Mouse (Mus musculus) liver, postnatal 0 days (tissue): ENCODE measurements around the gene Dars2. TPM values are rescaled to one million over a fixed set of nuclear protein-coding genes. Genes with fewer than 3 reads are reported as not detected.

Source experiments
- ATAC-seq: fragments of 200-750 bp; cut with Nextera tagmentation; 2 replicates; pipeline ENCODE4 v1.8.0; 2017; ENCODE audit warnings: mild to moderate bottlenecking, moderate library complexity
- DNase-seq: peaks from one replicate; pipeline ENCODE4 v3.0.0-alpha.2; 2016
- H3K27ac ChIP-seq: fragments of 300-500 bp; sonication (generic); 2 replicates; pipeline ENCODE4 v1.5.1; 2014; ENCODE audit warnings: antibody characterized with exemption, moderate library complexity, mild to moderate bottlenecking, low read depth
- H3K27me3 ChIP-seq: fragments of 300-500 bp; sonication (generic); 2 replicates; pipeline ENCODE4 v1.6.1; 2014; ENCODE audit warnings: low read length, control low read depth, mixed read lengths; ENCODE audit not compliant: insufficient read depth
- H3K36me3 ChIP-seq: fragments of 300-500 bp; sonication (generic); replicated peaks from 2 replicates; pipeline ENCODE4 v1.6.1; 2014; ENCODE audit warnings: mild to moderate bottlenecking, control low read depth, low read length, moderate library complexity, mixed read lengths; ENCODE audit not compliant: insufficient read depth
- H3K4me1 ChIP-seq: fragments of 300-500 bp; sonication (generic); 2 replicates; pipeline ENCODE4 v1.6.1; 2014; ENCODE audit warnings: antibody characterized with exemption, mild to moderate bottlenecking, control low read depth; ENCODE audit not compliant: insufficient read depth
- H3K4me2 ChIP-seq: fragments of 300-500 bp; sonication (generic); 2 replicates; pipeline ENCODE4 v1.6.1; 2014; ENCODE audit warnings: low read depth, mild to moderate bottlenecking, low read length, moderate library complexity, mixed read lengths
- H3K4me3 ChIP-seq: fragments of 300-500 bp; sonication (generic); 2 replicates; pipeline ENCODE4 v1.5.1; 2014; ENCODE audit warnings: low read depth, low read length
- H3K9ac ChIP-seq: fragments of 300-500 bp; sonication (generic); replicated peaks from 2 replicates; pipeline ENCODE4 v1.6.1; 2014; ENCODE audit warnings: mild to moderate bottlenecking, moderate library complexity
- H3K9me3 ChIP-seq: fragments of 300-500 bp; sonication (generic); 2 replicates; pipeline ENCODE4 v1.6.1; 2016; ENCODE audit warnings: mild to moderate bottlenecking, control low read depth, low read length, mixed read lengths
- CTCF ChIP-seq: sonication (generic); IDR thresholded peaks from 2 replicates; pipeline ENCODE4 v1.5.1; 2016; ENCODE audit warnings: antibody characterized with exemption, low read depth
- EP300 ChIP-seq: IDR thresholded peaks from 2 replicates; pipeline ENCODE4 v1.6.1; 2016; ENCODE audit warnings: antibody characterized with exemption, low read depth, mild to moderate bottlenecking
- WGBS: fragments of 180-500 bp; shearing (Covaris S2); extraction: QIAGEN DNeasy Blood & Tissue Kit; methylation state at CpG from one replicate; pipeline ENCODE4 v1.1.7; 2014; ENCODE audit not compliant: insufficient replicate concordance; 5-methylcytosine and 5-hydroxymethylcytosine counted together
- polyA plus RNA-seq: library from polyadenylated mRNA; unstranded; fragments of >200 nt; fragmentation: Nextera tagmentation; extraction: Ambion mirVana; gene quantifications from 2 replicates; pipeline ENCODE4 v1.2.1, GENCODE M21; 2015

Dars2 gene
- polyA plus RNA-seq, 1 experiment from 2014 or later, result 16.2 TPM

DNA sequence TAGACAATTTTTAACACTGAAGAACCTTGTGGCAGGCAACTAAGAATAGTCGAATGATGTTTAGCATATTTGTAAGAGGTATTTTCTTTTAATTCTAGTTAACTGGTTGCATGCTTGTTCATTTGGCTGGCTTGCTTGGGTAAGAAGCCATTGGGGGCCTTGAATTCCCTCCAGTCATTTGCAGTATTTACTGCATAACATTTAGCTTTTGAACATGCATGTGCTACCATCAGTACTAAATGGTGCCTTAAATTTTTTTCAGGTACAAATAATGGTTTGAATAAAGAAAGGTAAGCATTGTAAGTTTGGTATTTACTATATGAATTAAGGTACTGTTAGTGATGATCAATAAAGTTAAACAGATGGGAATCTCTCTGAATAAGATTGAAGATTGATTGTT is 33.4 kb downstream of the Dars2 start:
- Histone ChIP-seq H3K4me2 (peak overlapping the region; percentile 92), H3K4me3 (peak overlapping the region; percentile 81), H3K27me3 (no peaks in the 10 kb centered on the region), H3K4me1 (peaks cover 18% of the 10 kb centered on the region), H3K27ac (peak overlapping the region; percentile 95), H3K9me3 (no peaks in the 10 kb centered on the region), H3K36me3 (peaks cover 41% of the 10 kb centered on the region), H3K9ac (peak overlapping the region; percentile 82)
- TF ChIP-seq CTCF, result no peak
- no peak for TF ChIP-seq EP300
- ATAC-seq (no peak), DNase-seq (no peak)
- WGBS, result 0% methylated on average over 1 of the region's 1 CpGs

DNA sequence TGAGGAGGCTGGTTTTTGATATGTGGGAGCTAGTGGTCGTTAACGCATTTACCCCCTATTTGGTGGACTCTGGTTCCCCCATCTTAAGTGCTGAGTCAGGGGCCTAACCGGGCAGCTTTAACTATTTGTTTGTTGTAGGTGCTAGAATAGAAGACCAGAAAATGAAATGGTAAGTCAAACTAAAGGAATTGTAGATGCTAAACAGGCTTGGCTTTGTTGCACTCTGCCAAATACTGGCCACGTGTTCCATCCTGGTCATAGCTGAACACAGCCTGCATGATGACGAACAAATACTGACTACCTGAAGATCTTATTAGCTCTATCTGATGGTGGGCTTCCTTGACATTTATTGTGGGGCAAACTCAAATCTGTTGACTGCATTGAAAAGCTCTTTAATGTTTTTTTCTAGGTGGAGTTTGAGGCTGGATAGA is 34.0 kb downstream of the Dars2 start:
- no peaks in the 10 kb centered on the region for H3K9me3 ChIP-seq
- H3K27ac ChIP-seq, result peak overlapping the region; percentile 95
- peaks cover 41% of the 10 kb centered on the region for H3K36me3 ChIP-seq
- no peaks in the 10 kb centered on the region for H3K27me3 ChIP-seq
- H3K9ac ChIP-seq, result peak overlapping the region; percentile 82
- TF ChIP-seq CTCF, result no peak
- peak overlapping the region; percentile 92 for H3K4me2 ChIP-seq
- peaks cover 18% of the 10 kb centered on the region for H3K4me1 ChIP-seq
- peak overlapping the region; percentile 81 for H3K4me3 ChIP-seq
- peak; percentile 18 for DNase-seq
- WGBS, result 0% methylated on average over 5 of the region's 5 CpGs
- no peak for ATAC-seq

DNA sequence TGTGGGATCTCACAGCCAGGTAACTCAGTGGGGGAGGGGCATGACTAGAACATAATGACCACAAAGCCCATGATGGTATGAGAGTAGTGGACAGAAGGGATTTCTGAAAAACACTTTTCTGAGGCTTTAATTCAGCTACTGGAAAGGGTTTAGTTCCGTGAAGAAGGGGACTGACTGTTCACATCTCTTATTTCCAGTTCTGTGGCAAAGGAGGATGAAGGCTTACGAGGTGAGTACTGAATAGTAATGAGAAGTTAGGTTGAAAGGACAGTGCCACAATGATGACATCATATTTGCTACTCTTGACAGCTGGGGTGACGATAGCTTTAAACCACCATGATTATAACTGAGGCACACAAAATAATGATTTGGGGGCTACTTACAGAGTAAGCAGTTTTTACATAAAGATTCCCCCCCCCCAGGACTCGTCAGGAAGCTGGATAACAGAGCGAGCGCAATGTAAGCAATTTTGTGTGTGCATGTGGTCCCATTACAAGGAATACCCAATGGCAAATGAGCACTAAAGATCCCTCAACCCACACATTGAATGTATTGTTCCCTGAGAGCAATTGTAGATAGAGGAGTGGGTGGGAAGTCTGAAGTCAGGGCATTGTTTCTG is 34.6 kb downstream of the Dars2 start:
- Histone ChIP-seq H3K4me3 (peak overlapping the region; percentile 81), H3K9me3 (no peaks in the 10 kb centered on the region), H3K9ac (peak overlapping the region; percentile 82), H3K27ac (peak overlapping the region; percentile 95), H3K36me3 (peaks cover 37% of the 10 kb centered on the region), H3K4me2 (peak overlapping the region; percentile 92), H3K4me1 (peaks cover 18% of the 10 kb centered on the region), H3K27me3 (no peaks in the 10 kb centered on the region)
- ATAC-seq (no peak), DNase-seq (peak; percentile 43)
- no peak for TF ChIP-seq CTCF
- TF ChIP-seq EP300, result no peak
- 1% methylated on average over 6 of the region's 6 CpGs for WGBS

DNA sequence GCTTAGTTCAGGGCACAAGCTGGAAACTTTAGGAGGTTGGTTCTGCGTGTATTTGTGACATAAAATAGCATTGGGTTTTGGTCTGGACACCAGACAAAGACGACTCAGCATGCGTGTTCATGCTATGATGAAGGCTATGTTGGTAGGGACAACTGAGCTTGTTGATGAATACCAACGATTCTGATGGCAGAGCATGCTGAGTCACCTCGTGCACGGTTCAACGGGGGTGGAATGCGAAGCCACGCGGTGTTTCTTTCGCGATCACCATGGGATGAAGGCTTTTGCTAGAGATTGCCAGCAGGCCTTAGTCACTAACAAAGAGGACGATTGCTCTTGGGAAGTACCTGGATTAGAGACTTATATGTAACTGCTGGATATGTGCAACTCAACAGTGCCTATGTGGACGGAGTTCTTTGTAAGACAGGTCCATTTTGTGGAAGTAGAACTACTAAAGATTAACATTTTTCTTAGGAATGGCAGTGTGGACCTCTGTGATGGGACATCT is 35.1 kb downstream of the Dars2 start:
- no peak for TF ChIP-seq EP300
- peak; percentile 57 for ATAC-seq
- H3K4me1 ChIP-seq, result peaks cover 18% of the 10 kb centered on the region
- peak overlapping the region; percentile 82 for H3K9ac ChIP-seq
- H3K4me3 ChIP-seq, result peak overlapping the region; percentile 81
- no peak for DNase-seq
- no peaks in the 10 kb centered on the region for H3K27me3 ChIP-seq
- H3K4me2 ChIP-seq, result peak overlapping the region; percentile 92
- no peaks in the 10 kb centered on the region for H3K9me3 ChIP-seq
- peak overlapping the region; percentile 95 for H3K27ac ChIP-seq
- WGBS, result under 1% methylated on average over 14 of the region's 14 CpGs
- H3K36me3 ChIP-seq, result peaks cover 38% of the 10 kb centered on the region

GRCm38 (mm10) chr1:161034435-161035280 is 35.8 kb downstream of the Dars2 start, which contains the start of gene Zbtb37:
TSS of gene Zbtb37 (minus strand) at chr1:161034849.
- no peaks in the 10 kb centered on the region for H3K9me3 ChIP-seq
- peak within 1 kb of the TSS; percentile 95 for H3K27ac ChIP-seq
- TF ChIP-seq EP300 (no peak; the same call in 1 of the 2 replicates), CTCF (no peak)
- no peaks in the 10 kb centered on the region for H3K27me3 ChIP-seq
- H3K9ac ChIP-seq, result peak within 1 kb of the TSS; percentile 82
- DNase-seq (peak; percentile 99), ATAC-seq (peak; percentile 86)
- H3K4me2 ChIP-seq, result peak within 1 kb of the TSS; percentile 92
- WGBS, result 1% methylated on average over 54 of the region's 76 CpGs
- H3K4me1 ChIP-seq, result peaks cover 18% of the 10 kb centered on the region
- H3K36me3 ChIP-seq, result peaks cover 36% of the 10 kb centered on the region
- peak within 1 kb of the TSS; percentile 81 for H3K4me3 ChIP-seq

- ATAC-seq (no peak), DNase-seq (no peak)
- WGBS, result 2% methylated on average over 19 of the region's 21 CpGs
- Histone ChIP-seq H3K9ac (peak overlapping the region; percentile 82), H3K4me2 (peak overlapping the region; percentile 84), H3K27me3 (no peaks in the 10 kb centered on the region), H3K4me3 (peak overlapping the region; percentile 81), H3K36me3 (peaks cover 29% of the 10 kb centered on the region), H3K27ac (peak overlapping the region; percentile 95), H3K9me3 (no peaks in the 10 kb centered on the region), H3K4me1 (peaks cover 18% of the 10 kb centered on the region)
- TF ChIP-seq CTCF (no peak), EP300 (no peak)
These were observed 36.5 kb downstream of the Dars2 start for GRCm38 (mm10) chr1:161033856-161034434.
